Comparison of ENCODE assay signal across 28 mouse cellular contexts in genomic region chr4:5194272-5194671, GRCm38 (mm10).
DNase-seq lines count a peak whose midpoint lies in the region; ATAC-seq and TF ChIP-seq lines count a peak whose summit lies in the region.
"Had no signal": no experiment of that assay in that cellular context is flagged by ENCODE, and none has a peak within 500 bp of the region (broad histone marks: within the 10 kb centered on the region; RNA-seq: fewer than 3 reads in every experiment).

No protein-coding gene starts in this region.

- H3K36me3 ChIP-seq in forebrain, embryonic 11.5 days (ENCODE audit: control insufficient read depth, insufficient read depth, low read length), result no peaks in the 10 kb centered on the region
- H3K36me3 ChIP-seq in forebrain, embryonic 15.5 days, result no peaks in the 10 kb centered on the region
- no peaks in the 10 kb centered on the region for H3K36me3 ChIP-seq in midbrain, embryonic 12.5 days
- no peaks in the 10 kb centered on the region for H3K36me3 ChIP-seq in midbrain, postnatal 0 days (ENCODE audit: insufficient read depth, low read length)
- no peaks in the 10 kb centered on the region for H3K36me3 ChIP-seq in midbrain, embryonic 15.5 days (replicated peaks)
- H3K36me3 ChIP-seq in neural tube, embryonic 15.5 days, result no peaks in the 10 kb centered on the region
- H3K36me3 ChIP-seq: embryonic facial prominence, embryonic 13.5 days; hindbrain, embryonic 15.5 days; kidney, embryonic 15.5 days; limb, embryonic 12.5 days; liver, embryonic 15.5 days; lung, embryonic 15.5 days; stomach, embryonic 15.5 days had no signal

- no peaks in the 10 kb centered on the region for H3K4me1 ChIP-seq in forebrain, embryonic 11.5 days (replicated peaks; ENCODE audit: control insufficient read depth, insufficient read depth, low read length)
- H3K4me1 ChIP-seq in forebrain, embryonic 15.5 days, result no peaks in the 10 kb centered on the region
- peaks cover 2% of the 10 kb centered on the region; the same call in 1 of the 2 replicates for H3K4me1 ChIP-seq in midbrain, embryonic 12.5 days
- H3K4me1 ChIP-seq in midbrain, postnatal 0 days (ENCODE audit: insufficient read depth, low read length), result no peaks in the 10 kb centered on the region
- H3K4me1 ChIP-seq in midbrain, embryonic 15.5 days, result no peaks in the 10 kb centered on the region
- no peaks in the 10 kb centered on the region for H3K4me1 ChIP-seq in neural tube, embryonic 15.5 days
- H3K4me1 ChIP-seq: embryonic facial prominence, embryonic 13.5 days; hindbrain, embryonic 15.5 days; kidney, embryonic 15.5 days; limb, embryonic 12.5 days; liver, embryonic 15.5 days; lung, embryonic 15.5 days; stomach, embryonic 15.5 days had no signal

- no peak overlapping the region for H3K4me2 ChIP-seq in forebrain, embryonic 11.5 days (ENCODE audit: low read depth, low read length, severe bottlenecking)
- no peak overlapping the region for H3K4me2 ChIP-seq in forebrain, embryonic 15.5 days (replicated peaks)
- H3K4me2 ChIP-seq in midbrain, embryonic 12.5 days (replicated peaks), result no peak overlapping the region
- no peak overlapping the region for H3K4me2 ChIP-seq in midbrain, postnatal 0 days (ENCODE audit: low read depth, low read length, poor library complexity, severe bottlenecking)
- no peak overlapping the region for H3K4me2 ChIP-seq in midbrain, embryonic 15.5 days
- H3K4me2 ChIP-seq in neural tube, embryonic 15.5 days, result no peak overlapping the region
- H3K4me2 ChIP-seq: embryonic facial prominence, embryonic 13.5 days; heart, embryonic 11.5 days; hindbrain, embryonic 15.5 days; kidney, embryonic 15.5 days; limb, embryonic 12.5 days; liver, embryonic 15.5 days; lung, embryonic 15.5 days; stomach, embryonic 15.5 days had no signal

- ATAC-seq in forebrain, embryonic 11.5 days (replicated peaks; ENCODE audit: low FRiP score), result peak; percentile 65
- no peak for ATAC-seq in forebrain, embryonic 15.5 days (replicated peaks)
- peak; percentile 69 for ATAC-seq in midbrain, embryonic 12.5 days (ENCODE audit: low FRiP score, low read depth)
- ATAC-seq in midbrain, postnatal 0 days (ENCODE audit: low FRiP score), result no peak
- peak; percentile 69 for ATAC-seq in midbrain, embryonic 15.5 days (replicated peaks)
- no peak for ATAC-seq in neural tube, embryonic 15.5 days (ENCODE audit: low FRiP score)

- H3K4me3 ChIP-seq in forebrain, embryonic 11.5 days (ENCODE audit: low read depth, low read length), result no peak overlapping the region
- no peak overlapping the region for H3K4me3 ChIP-seq in forebrain, embryonic 15.5 days
- H3K4me3 ChIP-seq in midbrain, embryonic 12.5 days, result no peak overlapping the region
- H3K4me3 ChIP-seq in midbrain, postnatal 0 days (ENCODE audit: low read depth, low read length), result no peak overlapping the region
- H3K4me3 ChIP-seq in midbrain, embryonic 15.5 days, result no peak overlapping the region
- H3K4me3 ChIP-seq in neural tube, embryonic 15.5 days (replicated peaks), result no peak overlapping the region
- H3K4me3 ChIP-seq: embryonic facial prominence, embryonic 13.5 days; hindbrain, embryonic 15.5 days; kidney, embryonic 15.5 days; left cerebral cortex, adult 2 months; limb, embryonic 12.5 days; liver, embryonic 15.5 days; lung, embryonic 15.5 days; stomach, embryonic 15.5 days had no signal

- H3K27ac ChIP-seq in forebrain, embryonic 11.5 days (ENCODE audit: low read depth, low read length), result no peak overlapping the region
- no peak overlapping the region for H3K27ac ChIP-seq in forebrain, embryonic 15.5 days (replicated peaks)
- H3K27ac ChIP-seq in midbrain, embryonic 12.5 days (replicated peaks), result no peak overlapping the region
- H3K27ac ChIP-seq in midbrain, postnatal 0 days (ENCODE audit: low read depth, low read length), result no peak overlapping the region
- no peak overlapping the region for H3K27ac ChIP-seq in midbrain, embryonic 15.5 days
- H3K27ac ChIP-seq in neural tube, embryonic 15.5 days (replicated peaks), result no peak overlapping the region
- H3K27ac ChIP-seq: embryonic facial prominence, embryonic 13.5 days; hindbrain, embryonic 15.5 days; kidney, embryonic 15.5 days; left cerebral cortex, adult 2 months; limb, embryonic 12.5 days; liver, embryonic 15.5 days; lung, embryonic 15.5 days; stomach, embryonic 15.5 days had no signal

- no peak for TF ChIP-seq POLR2A in brain, embryonic 14.5 days (IDR thresholded peaks at IDR 0.05; ENCODE audit: borderline replicate concordance, extremely low read depth, insufficient read depth, insufficient read length, poor library complexity, severe bottlenecking)

- TF ChIP-seq CTCF in midbrain, postnatal 0 days (IDR thresholded peaks at IDR 0.05), result no peak
- no peak for TF ChIP-seq CTCF in brain, embryonic 14.5 days (IDR thresholded peaks at IDR 0.05; ENCODE audit: borderline replicate concordance, extremely low read depth, insufficient read depth, insufficient read length)

- no peak overlapping the region for H3K9ac ChIP-seq in forebrain, embryonic 11.5 days (ENCODE audit: low read length)
- H3K9ac ChIP-seq in forebrain, embryonic 15.5 days (replicated peaks), result no peak overlapping the region
- H3K9ac ChIP-seq in midbrain, embryonic 12.5 days (replicated peaks), result no peak overlapping the region
- no peak overlapping the region for H3K9ac ChIP-seq in midbrain, postnatal 0 days (replicated peaks; ENCODE audit: low read length, poor library complexity, severe bottlenecking)
- no peak overlapping the region for H3K9ac ChIP-seq in midbrain, embryonic 15.5 days
- no peak overlapping the region for H3K9ac ChIP-seq in neural tube, embryonic 15.5 days (replicated peaks)
- H3K9ac ChIP-seq: embryonic facial prominence, embryonic 13.5 days; hindbrain, embryonic 15.5 days; kidney, embryonic 15.5 days; limb, embryonic 12.5 days; liver, embryonic 15.5 days; lung, embryonic 15.5 days; stomach, embryonic 15.5 days had no signal

- WGBS in forebrain, embryonic 11.5 days, result 12% methylated on average over 3 of the region's 3 CpGs
- WGBS in forebrain, embryonic 15.5 days, result 12% methylated on average over 3 of the region's 3 CpGs
- WGBS in midbrain, embryonic 12.5 days, result 16% methylated on average over 3 of the region's 3 CpGs
- 21% methylated on average over 3 of the region's 3 CpGs for WGBS in midbrain, postnatal 0 days
- WGBS in midbrain, embryonic 15.5 days, result 14% methylated on average over 3 of the region's 3 CpGs
- 11% methylated on average over 3 of the region's 3 CpGs for WGBS in neural tube, embryonic 15.5 days

- H3K27me3 ChIP-seq in forebrain, embryonic 11.5 days (ENCODE audit: control insufficient read depth, insufficient read depth, low read length), result no peaks in the 10 kb centered on the region
- H3K27me3 ChIP-seq in forebrain, embryonic 15.5 days, result no peaks in the 10 kb centered on the region
- H3K27me3 ChIP-seq in midbrain, embryonic 12.5 days, result no peaks in the 10 kb centered on the region
- H3K27me3 ChIP-seq in midbrain, postnatal 0 days (ENCODE audit: insufficient read depth, low read length), result no peaks in the 10 kb centered on the region
- no peaks in the 10 kb centered on the region for H3K27me3 ChIP-seq in midbrain, embryonic 15.5 days (replicated peaks)
- H3K27me3 ChIP-seq in neural tube, embryonic 15.5 days (replicated peaks), result no peaks in the 10 kb centered on the region
- H3K27me3 ChIP-seq: embryonic facial prominence, embryonic 13.5 days; hindbrain, embryonic 15.5 days; kidney, embryonic 15.5 days; limb, embryonic 12.5 days; liver, embryonic 15.5 days; lung, embryonic 15.5 days; stomach, embryonic 15.5 days had no signal

- no peak for DNase-seq in forebrain, embryonic 11.5 days (ENCODE audit: low spot score)
- DNase-seq in midbrain, postnatal 0 days (ENCODE audit: low spot score), result no peak
- peak; percentile 36 for DNase-seq in brain, embryonic 14.5 days (ENCODE audit: low read depth)
- DNase-seq in lung, postnatal 4 days, result no peak
- DNase-seq: adrenal gland, postnatal 14 days; B cell, adult 2 months; cerebellum, adult 11-12 months; cerebellum, adult 9-11 months; gastrocnemius, postnatal 36 days; heart, adult 18-20 months; heart, postnatal 36 days; kidney, adult 18-20 months; kidney, postnatal 25 days; right cerebral cortex, postnatal 25 days; thymus, postnatal 14 days had no signal

- no peaks in the 10 kb centered on the region for H3K9me3 ChIP-seq in forebrain, embryonic 11.5 days (ENCODE audit: control insufficient read depth, low read length)
- H3K9me3 ChIP-seq in forebrain, embryonic 15.5 days, result no peaks in the 10 kb centered on the region
- H3K9me3 ChIP-seq in midbrain, embryonic 12.5 days, result no peaks in the 10 kb centered on the region
- H3K9me3 ChIP-seq in midbrain, postnatal 0 days (ENCODE audit: low read length), result no peaks in the 10 kb centered on the region
- H3K9me3 ChIP-seq in midbrain, embryonic 15.5 days, result no peaks in the 10 kb centered on the region
- no peaks in the 10 kb centered on the region for H3K9me3 ChIP-seq in neural tube, embryonic 15.5 days (replicated peaks)
- H3K9me3 ChIP-seq: embryonic facial prominence, embryonic 13.5 days; hindbrain, embryonic 15.5 days; limb, embryonic 12.5 days; liver, embryonic 15.5 days; lung, embryonic 15.5 days; stomach, embryonic 15.5 days had no signal

Comparison
In these comparisons a context has a peak if more than half of its experiments do, and no peak if none do; other contexts are left out.
1. ATAC-seq: peak in forebrain, embryonic 11.5 days (single experiment), midbrain, embryonic 12.5 days (single experiment) and midbrain, embryonic 15.5 days (single experiment); none in forebrain, embryonic 15.5 days (single experiment), midbrain, postnatal 0 days (single experiment) and neural tube, embryonic 15.5 days (single experiment).